16 mouse cellular contexts compared by ENCODE assay signal in genomic region chr4:82436656-82437055, GRCm38 (mm10).
A peak's percentile ranks its signal among the peaks of the same experiment; 100 is the strongest.
DNase-seq lines count a peak whose midpoint lies in the region; ATAC-seq and TF ChIP-seq lines count a peak whose summit lies in the region.
"Had no signal": no experiment of that assay in that cellular context is flagged by ENCODE, and none has a peak within 500 bp of the region (broad histone marks: within the 10 kb centered on the region; RNA-seq: fewer than 3 reads in every experiment).

No protein-coding gene starts in this region.

- no peak for TF ChIP-seq EP300 in heart, postnatal 0 days (IDR thresholded peaks at IDR 0.05; ENCODE audit: low read depth)

- no peak overlapping the region for H3K4me3 ChIP-seq in forebrain, embryonic 16.5 days (replicated peaks; ENCODE audit: low read length)
- no peak overlapping the region for H3K4me3 ChIP-seq in forebrain, embryonic 13.5 days
- no peak overlapping the region for H3K4me3 ChIP-seq in heart, postnatal 0 days (ENCODE audit: low read depth, low read length)
- H3K4me3 ChIP-seq in lung, embryonic 14.5 days (ENCODE audit: low read depth, low read length), result no peak overlapping the region
- no peak overlapping the region for H3K4me3 ChIP-seq in limb, embryonic 15.5 days
- H3K4me3 ChIP-seq: embryonic facial prominence, embryonic 12.5 days; forebrain, embryonic 12.5 days had no signal

- peak overlapping the region; percentile 31; the same call in 1 of the 2 replicates for H3K27ac ChIP-seq in forebrain, embryonic 16.5 days (ENCODE audit: low read length)
- H3K27ac ChIP-seq in forebrain, embryonic 13.5 days, result no peak overlapping the region
- H3K27ac ChIP-seq in heart, postnatal 0 days (ENCODE audit: low read depth), result peak overlapping the region; percentile 81
- peak overlapping the region; percentile 90 for H3K27ac ChIP-seq in lung, embryonic 14.5 days (ENCODE audit: low read depth)
- H3K27ac ChIP-seq in limb, embryonic 15.5 days, result peak overlapping the region; percentile 12; the same call in 1 of the 2 replicates
- H3K27ac ChIP-seq: embryonic facial prominence, embryonic 12.5 days; forebrain, embryonic 12.5 days; hindbrain, embryonic 14.5 days had no signal

- ATAC-seq in forebrain, embryonic 16.5 days, result no peak
- ATAC-seq in forebrain, embryonic 13.5 days, result no peak
- ATAC-seq in heart, postnatal 0 days (ENCODE audit: insufficient read depth, low read depth), result no peak
- no peak for ATAC-seq in lung, embryonic 14.5 days (ENCODE audit: insufficient read depth)
- no peak for ATAC-seq in limb, embryonic 15.5 days (ENCODE audit: insufficient number of reproducible peaks, low FRiP score, low TSS enrichment, low read depth)

- DNase-seq in heart, postnatal 0 days (ENCODE audit: low spot score), result no peak
- no peak for DNase-seq in heart, adult 8-10 months (ENCODE audit: low spot score)
- no peak for DNase-seq in lung, embryonic 14.5 days
- no peak for DNase-seq in lung, adult 18-20 months
- DNase-seq in cerebellum, postnatal 25 days, result no peak
- DNase-seq: adrenal gland, postnatal 14 days; cerebellum, postnatal 14 days; kidney, postnatal 4 days; liver, postnatal 0 days; spleen, adult 18-20 months had no signal

- no peaks in the 10 kb centered on the region for H3K27me3 ChIP-seq in forebrain, embryonic 16.5 days (replicated peaks; ENCODE audit: control insufficient read depth, insufficient read depth, low read length)
- H3K27me3 ChIP-seq in forebrain, embryonic 13.5 days, result no peaks in the 10 kb centered on the region
- no peaks in the 10 kb centered on the region for H3K27me3 ChIP-seq in heart, postnatal 0 days (ENCODE audit: control insufficient read depth, insufficient read depth, low read length)
- H3K27me3 ChIP-seq in lung, embryonic 14.5 days (ENCODE audit: insufficient read depth, low read length), result no peaks in the 10 kb centered on the region
- H3K27me3 ChIP-seq in limb, embryonic 15.5 days, result no peaks in the 10 kb centered on the region
- H3K27me3 ChIP-seq: embryonic facial prominence, embryonic 12.5 days; forebrain, embryonic 12.5 days had no signal

- TF ChIP-seq CTCF in heart, postnatal 0 days (IDR thresholded peaks at IDR 0.05; ENCODE audit: low read depth), result no peak
- no peak for TF ChIP-seq CTCF in lung, embryonic 14.5 days (IDR thresholded peaks at IDR 0.05; ENCODE audit: low read depth)

- 66% methylated on average over 2 of the region's 2 CpGs for WGBS in forebrain, embryonic 16.5 days
- WGBS in forebrain, embryonic 13.5 days, result 70% methylated on average over 2 of the region's 2 CpGs
- 43% methylated on average over 2 of the region's 2 CpGs for WGBS in heart, postnatal 0 days
- WGBS in lung, embryonic 14.5 days, result 42% methylated on average over 2 of the region's 2 CpGs
- WGBS in limb, embryonic 15.5 days, result 73% methylated on average over 2 of the region's 2 CpGs

- H3K9me3 ChIP-seq in forebrain, embryonic 16.5 days (ENCODE audit: control insufficient read depth, low read length), result no peaks in the 10 kb centered on the region
- H3K9me3 ChIP-seq in forebrain, embryonic 13.5 days (replicated peaks), result no peaks in the 10 kb centered on the region
- no peaks in the 10 kb centered on the region for H3K9me3 ChIP-seq in heart, postnatal 0 days (replicated peaks; ENCODE audit: control insufficient read depth, low read length)
- no peaks in the 10 kb centered on the region for H3K9me3 ChIP-seq in lung, embryonic 14.5 days (ENCODE audit: low read depth, low read length)
- no peaks in the 10 kb centered on the region for H3K9me3 ChIP-seq in limb, embryonic 15.5 days
- H3K9me3 ChIP-seq: embryonic facial prominence, embryonic 12.5 days; forebrain, embryonic 12.5 days had no signal

- peaks cover 66% of the 10 kb centered on the region for H3K4me1 ChIP-seq in forebrain, embryonic 16.5 days (replicated peaks; ENCODE audit: control insufficient read depth, insufficient read depth, low read length)
- peaks cover 85% of the 10 kb centered on the region for H3K4me1 ChIP-seq in forebrain, embryonic 13.5 days
- H3K4me1 ChIP-seq in heart, postnatal 0 days (ENCODE audit: control insufficient read depth, insufficient read depth), result peaks cover 77% of the 10 kb centered on the region
- peaks cover 59% of the 10 kb centered on the region for H3K4me1 ChIP-seq in lung, embryonic 14.5 days (ENCODE audit: insufficient read depth)
- peaks cover 49% of the 10 kb centered on the region for H3K4me1 ChIP-seq in limb, embryonic 15.5 days

- H3K9ac ChIP-seq in forebrain, embryonic 16.5 days (replicated peaks; ENCODE audit: low read depth, low read length), result no peak overlapping the region
- H3K9ac ChIP-seq in forebrain, embryonic 13.5 days, result no peak overlapping the region
- no peak overlapping the region for H3K9ac ChIP-seq in heart, postnatal 0 days (replicated peaks; ENCODE audit: low read depth, low read length)
- peak overlapping the region; percentile 4; the same call in 1 of the 2 replicates for H3K9ac ChIP-seq in lung, embryonic 14.5 days
- no peak overlapping the region for H3K9ac ChIP-seq in limb, embryonic 15.5 days
- H3K9ac ChIP-seq: embryonic facial prominence, embryonic 12.5 days; forebrain, embryonic 12.5 days; hindbrain, embryonic 14.5 days; liver, postnatal 0 days had no signal

- no peaks in the 10 kb centered on the region for H3K36me3 ChIP-seq in forebrain, embryonic 16.5 days (ENCODE audit: control insufficient read depth, insufficient read depth)
- H3K36me3 ChIP-seq in forebrain, embryonic 13.5 days (ENCODE audit: poor library complexity, severe bottlenecking), result no peaks in the 10 kb centered on the region
- H3K36me3 ChIP-seq in heart, postnatal 0 days (replicated peaks; ENCODE audit: control insufficient read depth, insufficient read depth, low read length), result no peaks in the 10 kb centered on the region
- no peaks in the 10 kb centered on the region for H3K36me3 ChIP-seq in lung, embryonic 14.5 days (ENCODE audit: insufficient read depth)
- no peaks in the 10 kb centered on the region for H3K36me3 ChIP-seq in limb, embryonic 15.5 days
- H3K36me3 ChIP-seq: embryonic facial prominence, embryonic 12.5 days; forebrain, embryonic 12.5 days had no signal

- no peak overlapping the region for H3K4me2 ChIP-seq in forebrain, embryonic 16.5 days (ENCODE audit: low read length)
- H3K4me2 ChIP-seq in forebrain, embryonic 13.5 days, result no peak overlapping the region
- H3K4me2 ChIP-seq in heart, postnatal 0 days (ENCODE audit: low read depth, low read length), result no peak overlapping the region
- peak overlapping the region; percentile 38 for H3K4me2 ChIP-seq in lung, embryonic 14.5 days
- no peak overlapping the region for H3K4me2 ChIP-seq in limb, embryonic 15.5 days
- H3K4me2 ChIP-seq: embryonic facial prominence, embryonic 12.5 days; forebrain, embryonic 12.5 days; hindbrain, embryonic 14.5 days had no signal
